Mouse (Mus musculus) spleen, adult 2 months (tissue): ENCODE measurements around the gene Dgcr6. TPM values are rescaled to one million over a fixed set of nuclear protein-coding genes. Genes with fewer than 3 reads are reported as not detected.

Experiments used
- DNase-seq, 2 experiments: peaks; one replicate each; pipeline versions ENCODE4 v3.0.0 to v3.0.0-alpha.2; 2012 to 2021; ENCODE audit warnings: low spot score in 2 of 2, low read depth in 1 of 2
- H3K27ac ChIP-seq: fragments of 200-500 bp; 2 replicates; pipeline ENCODE4 v1.5.1; 2012; ENCODE audit warnings: low read length, inconsistent platforms; ENCODE audit not compliant: insufficient read depth
- H3K27me3 ChIP-seq: fragments of 200-500 bp; 2 replicates; pipeline ENCODE4 v1.6.1; 2012; ENCODE audit warnings: mild to moderate bottlenecking, moderate library complexity, low read length, inconsistent platforms; ENCODE audit not compliant: control insufficient read depth, insufficient read depth
- H3K36me3 ChIP-seq: fragments of 200-500 bp; 2 replicates; pipeline ENCODE4 v1.6.1; 2012; ENCODE audit warnings: mild to moderate bottlenecking, low read length, inconsistent platforms; ENCODE audit not compliant: control insufficient read depth, insufficient read depth
- H3K4me1 ChIP-seq: fragments of 200-500 bp; 2 replicates; pipeline ENCODE4 v1.6.1; 2011; ENCODE audit warnings: inconsistent platforms; ENCODE audit not compliant: control insufficient read depth, insufficient read depth, insufficient read length
- H3K4me3 ChIP-seq: fragments of 200-500 bp; 2 replicates; pipeline ENCODE4 v1.5.1; 2011; ENCODE audit warnings: mild to moderate bottlenecking, inconsistent platforms; ENCODE audit not compliant: insufficient read depth, insufficient read length; ENCODE audit errors: extremely low read depth
- CTCF ChIP-seq: fragments of 200-500 bp; IDR thresholded peaks from 2 replicates; pipeline ENCODE4 v1.5.1; 2011; ENCODE audit warnings: mild to moderate bottlenecking, inconsistent platforms; ENCODE audit not compliant: insufficient read depth, insufficient read length, insufficient replicate concordance; ENCODE audit errors: extremely low read depth
- POLR2A ChIP-seq: fragments of 200-500 bp; IDR thresholded peaks from 2 replicates; pipeline ENCODE4 v1.6.1; 2011; ENCODE audit warnings: low read depth, low read length, inconsistent platforms
- WGBS: fragments of 180-500 bp; shearing (Covaris S2); methylation state at CpG from one replicate; pipeline ENCODE4 v1.1.7; 2018; 5-methylcytosine and 5-hydroxymethylcytosine counted together
- polyA plus RNA-seq: library from polyadenylated mRNA; depleted of rRNA; stranded (reverse); fragments of >200 nt; gene quantifications from 2 replicates; pipeline ENCODE4 v1.2.3, GENCODE M21; 2012; rRNA removed

Gene Dgcr6
- polyA plus RNA-seq, 1 experiment, result 17.6 TPM

DNA sequence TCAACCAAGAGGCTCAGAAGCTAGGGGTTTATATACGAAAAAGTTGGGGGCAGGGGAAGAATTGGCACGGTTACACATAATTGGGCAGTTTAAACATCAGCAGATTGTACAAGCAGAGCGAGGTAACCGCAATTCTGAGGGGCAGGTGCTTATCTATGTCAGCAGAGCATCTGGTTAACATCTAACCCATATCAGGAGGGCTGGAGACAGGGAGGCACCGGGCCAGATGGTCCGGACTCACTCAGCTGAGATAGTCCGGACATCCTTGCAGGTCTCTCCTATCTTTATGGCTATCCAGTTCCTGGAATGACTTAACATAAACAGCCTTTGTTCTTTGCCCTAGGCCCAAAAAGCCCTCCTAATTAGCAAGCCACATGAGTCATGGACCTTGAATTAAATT is 58.4 kb downstream of the Dgcr6 start:
- H3K36me3 ChIP-seq, result no peaks in the 10 kb centered on the region
- 74% methylated on average over 7 of the region's 7 CpGs for WGBS
- no peaks in the 10 kb centered on the region for H3K27me3 ChIP-seq
- no peaks in the 10 kb centered on the region for H3K4me1 ChIP-seq
- DNase-seq, result no peak
- H3K27ac ChIP-seq, result no peak overlapping the region
- TF ChIP-seq CTCF (no peak), POLR2A (no peak)
- H3K4me3 ChIP-seq, result no peak overlapping the region

GRCm38 (mm10) chr16:18116467-18116866 is 63.8 kb downstream of the Dgcr6 start:
- WGBS, result 39% methylated on average over 4 of the region's 4 CpGs
- Histone ChIP-seq H3K4me1 (no peaks in the 10 kb centered on the region), H3K27ac (no peak overlapping the region), H3K36me3 (no peaks in the 10 kb centered on the region), H3K4me3 (no peak overlapping the region), H3K27me3 (no peaks in the 10 kb centered on the region)
- DNase-seq, result no peak
- TF ChIP-seq POLR2A (no peak), CTCF (no peak)

DNA sequence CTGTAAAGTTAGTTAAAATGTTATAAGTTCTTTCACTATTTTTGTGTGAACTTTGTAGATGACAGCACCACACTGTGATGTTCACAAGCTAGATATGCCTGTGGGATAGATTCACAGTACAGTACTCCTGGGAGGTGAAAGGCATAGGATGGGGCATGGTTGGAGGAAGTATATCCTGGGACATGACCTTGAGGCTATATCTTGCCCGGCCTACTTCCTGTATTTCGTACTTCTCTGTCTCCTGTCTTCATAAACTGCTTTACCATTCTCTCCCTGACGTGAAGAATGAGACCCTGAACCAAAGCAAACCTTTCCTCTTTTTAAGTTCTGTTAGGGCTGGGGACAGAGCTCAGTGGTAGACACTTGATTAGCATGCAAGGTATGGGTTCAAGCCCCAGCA is 65.6 kb downstream of the Dgcr6 start:
- DNase-seq, result no peak
- Histone ChIP-seq H3K4me1 (no peaks in the 10 kb centered on the region), H3K27ac (no peak overlapping the region), H3K4me3 (no peak overlapping the region), H3K36me3 (no peaks in the 10 kb centered on the region), H3K27me3 (no peaks in the 10 kb centered on the region)
- no peak for TF ChIP-seq POLR2A
- TF ChIP-seq CTCF, result no peak
- WGBS, result 48% methylated on average over 3 of the region's 3 CpGs

DNA sequence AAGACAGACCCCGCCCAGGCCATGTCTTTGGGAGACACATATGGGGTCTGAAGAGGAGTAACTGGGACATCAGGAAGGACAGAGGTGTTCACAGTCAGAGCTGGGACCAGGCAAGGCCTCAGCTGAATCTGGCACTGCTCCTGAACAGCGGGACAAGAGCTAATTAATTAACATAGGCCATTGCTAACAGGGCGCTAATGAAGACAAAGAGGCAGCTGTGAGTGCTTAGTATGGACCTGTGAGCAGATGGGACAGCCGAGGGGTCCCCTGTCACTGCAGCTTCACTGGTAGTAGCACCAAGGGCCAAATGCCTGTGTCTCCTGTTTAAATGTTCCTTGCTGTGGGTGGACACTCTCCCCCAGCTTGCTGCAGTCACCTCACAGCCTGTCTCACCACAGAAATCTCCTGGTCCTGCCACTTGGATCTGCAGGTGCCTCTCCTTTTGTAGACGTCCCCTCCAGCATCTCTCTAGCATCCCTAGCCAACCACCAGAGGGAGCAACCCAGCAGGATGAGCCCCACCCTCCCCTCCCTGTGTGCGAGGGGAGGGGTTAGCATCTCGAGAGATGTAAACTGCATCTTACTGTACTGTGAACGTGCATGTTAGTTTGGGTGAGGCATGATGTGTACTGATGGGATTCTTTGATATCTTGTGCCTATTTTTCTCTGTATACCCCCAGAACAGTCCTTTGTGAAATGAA is 66.5 kb downstream of the Dgcr6 start:
- Histone ChIP-seq H3K36me3 (no peaks in the 10 kb centered on the region), H3K27me3 (no peaks in the 10 kb centered on the region), H3K27ac (no peak overlapping the region), H3K4me3 (no peak overlapping the region), H3K4me1 (no peaks in the 10 kb centered on the region)
- 55% methylated on average over 8 of the region's 8 CpGs for WGBS
- no peak for DNase-seq
- TF ChIP-seq POLR2A, result no peak
- TF ChIP-seq CTCF, result no peak

Other genes starting within 250 kb of the Dgcr6 start
- gene B830017H08Rik, start 219.7 kb upstream of the Dgcr6 start, polyA plus RNA-seq, result not detected in 2 replicates
- gene Car15, start 214.5 kb upstream of the Dgcr6 start, polyA plus RNA-seq, result 10.0 and 11.2 TPM in 2 replicates
- 1.4 and 1.7 TPM in 2 replicates for gene Gm20518, start 161.2 kb upstream of the Dgcr6 start, polyA plus RNA-seq
- 0.04 TPM in 1 of 2 replicates, not detected in the other for gene Tssk1, start 158.6 kb upstream of the Dgcr6 start, polyA plus RNA-seq
- gene Dgcr2, start 154.3 kb upstream of the Dgcr6 start, polyA plus RNA-seq, result 57.7 and 85.0 TPM in 2 replicates
- gene Tssk2, start 154.2 kb upstream of the Dgcr6 start, polyA plus RNA-seq, result not detected in 2 replicates
- gene Ess2, start 141.5 kb upstream of the Dgcr6 start, polyA plus RNA-seq, result 19.3 and 22.7 TPM in 2 replicates
- gene Gsc2, start 137.8 kb upstream of the Dgcr6 start, polyA plus RNA-seq, result not detected in 2 replicates
- gene Slc25a1, start 124.6 kb upstream of the Dgcr6 start, polyA plus RNA-seq, result 46.1 and 59.0 TPM in 2 replicates
- gene Vpreb2, start 72.4 kb upstream of the Dgcr6 start, polyA plus RNA-seq, result not detected in 2 replicates
- 11.3 and 13.1 TPM in 2 replicates for gene Prodh, start 37.3 kb downstream of the Dgcr6 start, polyA plus RNA-seq
- gene Rtn4r, start 74.8 kb downstream of the Dgcr6 start, polyA plus RNA-seq, result 10.2 and 10.9 TPM in 2 replicates
- gene Ccdc188, start 165.0 kb downstream of the Dgcr6 start, polyA plus RNA-seq, result not detected in 2 replicates
- 52.3 and 72.4 TPM in 2 replicates for gene Zdhhc8, start 182.3 kb downstream of the Dgcr6 start, polyA plus RNA-seq
- 56.2 and 65.4 TPM in 2 replicates for gene Trmt2a, start 195.8 kb downstream of the Dgcr6 start, polyA plus RNA-seq
- 51.8 and 53.6 TPM in 2 replicates for gene Ranbp1, start 195.9 kb downstream of the Dgcr6 start, polyA plus RNA-seq
- not detected in 2 replicates for gene Gm49776, start 205.5 kb downstream of the Dgcr6 start, polyA plus RNA-seq
- 20.4 and 21.9 TPM in 2 replicates for gene Dgcr8, start 236.4 kb downstream of the Dgcr6 start, polyA plus RNA-seq